Mouse (Mus musculus) ES-E14 (cell line): ENCODE measurements around the gene Ube2q1. TPM values are rescaled to one million over a fixed set of nuclear protein-coding genes. Genes with fewer than 3 reads are reported as not detected.
A peak's percentile ranks its signal among the peaks of the same experiment; 100 is the strongest.

Experiments used
- DNase-seq: peaks from one replicate; pipeline ENCODE4 v3.0.0-alpha.2; 2013; ENCODE audit warnings: low read depth, low spot score
- H3K27ac ChIP-seq: 2 replicates; pipeline ENCODE4 v1.5.1; 2012; ENCODE audit warnings: low read depth, mild to moderate bottlenecking, low read length, moderate library complexity, mixed read lengths; ENCODE audit not compliant: poor library complexity, insufficient read depth, severe bottlenecking
- H3K36me3 ChIP-seq: 2 replicates; pipeline ENCODE4 v1.6.1; 2012; ENCODE audit warnings: mild to moderate bottlenecking, low read length, moderate library complexity, mixed read lengths; ENCODE audit not compliant: control insufficient read depth, poor library complexity, insufficient read depth, severe bottlenecking
- H3K4me1 ChIP-seq, 2 experiments: fragments of 150-350 bp in 1 of 2; sonication (generic) in 1 of 2; 2 replicates each; pipeline ENCODE4 v1.6.1; 2012; ENCODE audit warnings: low read length in 2 of 2, mild to moderate bottlenecking in 1 of 2, mixed read lengths in 1 of 2; ENCODE audit not compliant: control insufficient read depth in 2 of 2, insufficient read depth in 2 of 2, poor library complexity in 1 of 2
- H3K4me3 ChIP-seq, 2 experiments: fragments of 150-350 bp in 1 of 2; sonication (generic) in 1 of 2; 2 replicates each; pipeline ENCODE4 v1.5.1; 2012; ENCODE audit warnings: low read length in 2 of 2, low read depth in 1 of 2, mild to moderate bottlenecking in 1 of 2, mixed read lengths in 1 of 2; ENCODE audit not compliant: insufficient read depth in 1 of 2, poor library complexity in 1 of 2, severe bottlenecking in 1 of 2
- H3K9ac ChIP-seq: 2 replicates; pipeline ENCODE4 v1.6.1; 2012; ENCODE audit warnings: low read depth, mild to moderate bottlenecking, low read length, mixed read lengths; ENCODE audit not compliant: poor library complexity, insufficient read depth, severe bottlenecking
- H3K9me3 ChIP-seq: fragments of 150-350 bp; sonication (generic); 2 replicates; pipeline ENCODE4 v1.6.1; 2012; ENCODE audit warnings: low read depth, mild to moderate bottlenecking, low read length; ENCODE audit not compliant: control insufficient read depth, insufficient read depth
- CHD2 ChIP-seq: IDR thresholded peaks from 2 replicates; pipeline ENCODE4 v1.6.1; 2014; ENCODE audit warnings: mild to moderate bottlenecking, low read depth, low read length, inconsistent platforms
- HCFC1 ChIP-seq: IDR thresholded peaks from 2 replicates; pipeline ENCODE4 v1.6.1; 2012; ENCODE audit warnings: low read length, inconsistent platforms, borderline replicate concordance; ENCODE audit not compliant: insufficient read depth
- MAFK ChIP-seq: IDR thresholded peaks from 2 replicates; pipeline ENCODE4 v1.6.1; 2014; ENCODE audit warnings: mild to moderate bottlenecking, low read depth, low read length, inconsistent platforms; ENCODE audit not compliant: insufficient read depth
- ZC3H11A ChIP-seq: IDR thresholded peaks from 2 replicates; pipeline ENCODE4 v1.6.1; 2012; ENCODE audit warnings: low read depth, mild to moderate bottlenecking, inconsistent platforms, low read length, borderline replicate concordance
- ZNF384 ChIP-seq: IDR thresholded peaks from 2 replicates; pipeline ENCODE4 v1.6.1; 2012; ENCODE audit warnings: low read depth, low read length, inconsistent platforms
- in situ Hi-C, 2 experiments: fragments of 600-800 bp; cut with MboI; formaldehyde crosslinking; loops; one replicate each; pipeline ENCODE4 v1.15.1; 2025; ENCODE audit warnings: low sequenced_read_pairs in 2 of 2, inconsistent platforms in 1 of 2; ENCODE audit not compliant: unreplicated experiment in 2 of 2
- total RNA-seq: library from RNA; depleted of rRNA; stranded (reverse); fragments of 300-350 nt; gene quantifications from 2 replicates; pipeline ENCODE4 v1.2.3, GENCODE M21; 2012; rRNA removed

Gene Ube2q1
- 45.2 and 47.6 TPM in 2 replicates for total RNA-seq

DNA sequence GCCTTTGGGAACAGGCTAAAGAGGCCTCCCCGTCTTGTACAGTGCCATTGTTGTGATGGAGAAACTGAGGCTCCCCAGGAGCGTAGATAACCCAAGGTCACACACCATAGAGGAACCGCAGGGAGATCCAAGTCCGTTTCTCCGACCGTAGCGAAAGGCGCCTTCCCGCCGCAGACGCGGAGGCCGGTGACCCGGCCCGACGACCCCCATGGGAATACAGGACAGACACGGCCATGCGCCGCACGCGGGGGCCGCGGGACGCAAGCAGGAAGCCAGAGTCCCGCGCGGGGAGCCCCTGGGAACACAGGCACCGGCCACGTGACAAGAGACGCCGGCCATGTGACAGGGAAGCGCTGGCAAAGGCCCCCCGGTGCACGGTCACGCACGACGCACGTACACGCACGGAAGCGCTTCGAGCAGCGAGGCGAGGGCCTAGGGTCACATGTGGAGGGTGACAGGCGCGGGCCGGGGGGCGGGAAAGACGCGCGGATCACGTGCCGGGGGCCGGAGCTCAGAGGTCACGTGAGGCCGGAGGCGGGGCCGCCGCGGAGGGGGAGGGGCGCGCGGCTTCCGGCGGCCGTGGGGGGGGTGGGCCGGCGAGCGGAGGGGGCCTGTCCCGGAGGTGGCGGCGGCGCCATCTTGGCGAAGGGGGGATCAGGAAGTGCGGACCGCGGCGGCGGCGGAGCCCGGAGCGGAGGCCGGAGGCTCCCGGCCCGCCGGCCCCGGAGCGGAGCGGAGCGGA lies at the start of gene Ube2q1:
Ube2q1 (plus strand) TSS at position 649 of the 742 bp plus-strand sequence.
- Histone ChIP-seq H3K27ac (peak within 1 kb of the TSS; percentile 93), H3K36me3 (peaks cover 26% of the 10 kb centered on the region), H3K9me3 (no peaks in the 10 kb centered on the region), H3K4me1 (peaks cover 4 to 19% of the 10 kb centered on the region in 2 experiments), H3K9ac (peak within 1 kb of the TSS; percentile 96), H3K4me3 (peak within 1 kb of the TSS; percentile 86 to 92)
- TF ChIP-seq CHD2 (no peak), ZC3H11A (no peak), MAFK (no peak), ZNF384 (no peak), HCFC1 (no peak)
- in situ Hi-C loops = no loop called here
- DNase-seq = peak; percentile 71

GRCm38 (mm10) chr3:89727028-89727427 lies 46.4 kb upstream of the Ube2q1 start:
- Histone ChIP-seq H3K36me3 (no peaks in the 10 kb centered on the region), H3K4me3 (no peak overlapping the region), H3K9me3 (no peaks in the 10 kb centered on the region), H3K9ac (no peak overlapping the region), H3K27ac (no peak overlapping the region), H3K4me1 (peaks cover 0 to 9% of the 10 kb centered on the region in 2 experiments; a peak in 2 of 4 replicates)
- DNase-seq = peak; percentile 40
- in situ Hi-C loops = no loop called here
- TF ChIP-seq ZNF384 = no peak
- TF ChIP-seq MAFK = peak; percentile 65; the same call in 1 of the 2 replicates

- in situ Hi-C loops = no loop called here
- no peak for TF ChIP-seq HCFC1
- TF ChIP-seq ZNF384 = no peak
- no peak for TF ChIP-seq MAFK
- TF ChIP-seq ZC3H11A = no peak
- no peak for TF ChIP-seq CHD2
Measured at GRCm38 (mm10) chr3:89728848-89729247, 44.6 kb upstream of the Ube2q1 start.

GRCm38 (mm10) chr3:89730350-89731331 lies 42.8 kb upstream of the Ube2q1 start:
- in situ Hi-C loops = no loop called here
- peaks cover 2% of the 10 kb centered on the region; the same call in 1 of the 2 replicates for H3K36me3 ChIP-seq
- DNase-seq = peak; percentile 80
- H3K27ac ChIP-seq = no peak overlapping the region
- TF ChIP-seq ZNF384 = no peak
- no peak for TF ChIP-seq MAFK
- TF ChIP-seq ZC3H11A = no peak
- 0 out of 2 replicates have a peak, but pooled peaks have one; percentile 19 for TF ChIP-seq HCFC1
- TF ChIP-seq CHD2 = no peak
- peak overlapping the region; percentile 61 for H3K9ac ChIP-seq
- H3K4me1 ChIP-seq = peaks cover 0 to 7% of the 10 kb centered on the region in 2 experiments; a peak in 2 of 4 replicates
- peak overlapping the region; percentile 57 to 84 for H3K4me3 ChIP-seq
- H3K9me3 ChIP-seq = no peaks in the 10 kb centered on the region

More at GRCm38 (mm10) chr3:89728848-89729247, 44.6 kb upstream of the Ube2q1 start:
- Histone ChIP-seq H3K27ac (no peak overlapping the region), H3K4me3 (no peak overlapping the region), H3K9ac (no peak overlapping the region), H3K9me3 (no peaks in the 10 kb centered on the region), H3K4me1 (peaks cover 0 to 7% of the 10 kb centered on the region in 2 experiments; a peak in 2 of 4 replicates), H3K36me3 (no peaks in the 10 kb centered on the region)
- no peak for DNase-seq
